Mouse (Mus musculus) heart, embryonic 11.5 days (tissue): ENCODE measurements around the gene Cmah. TPM values are rescaled to one million over a fixed set of nuclear protein-coding genes. Genes with fewer than 3 reads are reported as not detected.

ENCODE experiments used
- ATAC-seq: fragments of 200-750 bp; cut with Nextera tagmentation; replicated peaks from 2 replicates; pipeline ENCODE4 v1.8.0; 2017; ENCODE audit warnings: moderate library complexity; ENCODE audit not compliant: insufficient number of reproducible peaks, low FRiP score, low TSS enrichment
- H3K27ac ChIP-seq: fragments of 300-500 bp; sonication (generic); 2 replicates; pipeline ENCODE4 v1.5.1; 2014; ENCODE audit warnings: mild to moderate bottlenecking, low read depth, low read length
- H3K27me3 ChIP-seq: fragments of 300-500 bp; sonication (generic); 2 replicates; pipeline ENCODE4 v1.6.1; 2014; ENCODE audit warnings: mild to moderate bottlenecking, low read length, mixed read lengths; ENCODE audit not compliant: control insufficient read depth, insufficient read depth
- H3K36me3 ChIP-seq: fragments of 300-500 bp; sonication (generic); 2 replicates; pipeline ENCODE4 v1.6.1; 2014; ENCODE audit warnings: mild to moderate bottlenecking, low read length, moderate library complexity, mixed read lengths; ENCODE audit not compliant: control insufficient read depth, insufficient read depth
- H3K4me1 ChIP-seq: fragments of 300-500 bp; sonication (generic); 2 replicates; pipeline ENCODE4 v1.6.1; 2014; ENCODE audit warnings: low read length; ENCODE audit not compliant: control insufficient read depth, insufficient read depth
- H3K4me2 ChIP-seq: fragments of 300-500 bp; sonication (generic); 2 replicates; pipeline ENCODE4 v1.6.1; 2014; ENCODE audit warnings: mild to moderate bottlenecking, moderate library complexity
- H3K4me3 ChIP-seq: fragments of 300-500 bp; sonication (generic); 2 replicates; pipeline ENCODE4 v1.5.1; 2014; ENCODE audit warnings: low read depth, low read length
- H3K9ac ChIP-seq: fragments of 300-500 bp; sonication (generic); 2 replicates; pipeline ENCODE4 v1.6.1; 2014; ENCODE audit warnings: mild to moderate bottlenecking, low read depth, low read length, moderate library complexity
- H3K9me3 ChIP-seq: fragments of 300-500 bp; sonication (generic); replicated peaks from 2 replicates; pipeline ENCODE4 v1.6.1; 2016; ENCODE audit warnings: low read length; ENCODE audit not compliant: control insufficient read depth
- WGBS: fragments of 180-500 bp; shearing (Covaris S2); extraction: QIAGEN DNeasy Blood & Tissue Kit; methylation state at CpG from one replicate; pipeline ENCODE4 v1.1.7; 2014; ENCODE audit not compliant: insufficient replicate concordance; 5-methylcytosine and 5-hydroxymethylcytosine counted together
- polyA plus RNA-seq: library from polyadenylated mRNA; unstranded; fragments of >200 nt; fragmentation: Nextera tagmentation; extraction: Ambion mirVana; gene quantifications from 2 replicates; pipeline ENCODE4 v1.2.1, GENCODE M21; 2014

Gene Cmah
- polyA plus RNA-seq, 1 experiment from 2014 or later, result 0.54 TPM

DNA sequence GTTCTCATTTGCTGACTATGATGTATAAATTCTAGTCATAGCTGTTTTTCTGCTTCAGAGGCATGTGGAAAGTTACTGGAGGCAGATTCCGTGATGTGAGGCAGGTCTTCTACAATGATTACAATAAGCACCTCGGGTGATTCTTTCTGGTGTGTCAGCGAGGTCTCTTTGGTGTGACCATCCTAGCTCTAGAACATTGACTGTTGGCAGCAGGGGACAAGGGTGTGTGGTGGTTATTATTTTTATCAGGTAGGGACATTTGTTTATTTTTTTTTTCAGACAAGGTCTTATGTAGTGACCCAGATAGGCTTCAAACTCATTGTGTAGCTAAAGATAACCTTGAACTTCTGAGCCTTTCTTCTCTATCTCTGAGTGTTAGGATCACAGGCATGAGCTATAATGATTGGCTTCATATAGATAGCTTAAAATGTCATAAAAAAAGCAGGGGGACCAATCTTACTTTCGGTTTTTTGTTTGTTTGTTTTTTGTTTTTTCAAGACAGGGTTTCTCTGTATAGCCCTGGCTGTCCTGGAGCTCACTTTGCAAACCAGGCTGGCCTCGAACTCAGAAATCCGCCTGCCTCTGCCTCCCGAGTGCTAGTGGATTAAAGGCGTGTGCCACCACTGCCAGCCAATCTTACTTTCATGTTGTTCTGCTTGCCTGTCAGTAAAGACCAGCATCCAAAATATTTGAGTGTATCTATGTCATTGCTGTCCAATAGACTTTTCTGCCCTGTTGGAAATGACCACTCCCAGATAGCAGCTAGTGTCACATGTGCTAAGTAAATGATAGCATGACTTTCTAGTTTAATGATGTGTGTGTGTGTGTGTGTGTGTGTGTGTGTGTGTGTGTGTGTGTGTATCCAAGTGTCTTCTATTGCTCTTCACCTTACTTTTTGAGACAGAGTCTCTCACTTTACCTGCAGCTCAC, 15.9 kb upstream of the Cmah start:
- Histone ChIP-seq H3K27me3 (no peaks in the 10 kb centered on the region; the same call in 1 of the 2 replicates), H3K4me3 (no peak overlapping the region), H3K4me2 (no peak overlapping the region), H3K27ac (no peak overlapping the region), H3K36me3 (no peaks in the 10 kb centered on the region), H3K4me1 (no peaks in the 10 kb centered on the region), H3K9ac (no peak overlapping the region), H3K9me3 (no peaks in the 10 kb centered on the region)
- 74% methylated on average over 8 of the region's 8 CpGs for WGBS
- no peak for ATAC-seq

GRCm38 (mm10) chr13:24316563-24316962, 10.6 kb upstream of the Cmah start:
- Histone ChIP-seq H3K27ac (no peak overlapping the region), H3K9me3 (no peaks in the 10 kb centered on the region), H3K9ac (no peak overlapping the region), H3K4me1 (no peaks in the 10 kb centered on the region), H3K36me3 (no peaks in the 10 kb centered on the region), H3K4me3 (no peak overlapping the region), H3K27me3 (no peaks in the 10 kb centered on the region; the same call in 1 of the 2 replicates), H3K4me2 (no peak overlapping the region)
- WGBS, result 49% methylated on average over 3 of the region's 3 CpGs
- ATAC-seq, result no peak

DNA sequence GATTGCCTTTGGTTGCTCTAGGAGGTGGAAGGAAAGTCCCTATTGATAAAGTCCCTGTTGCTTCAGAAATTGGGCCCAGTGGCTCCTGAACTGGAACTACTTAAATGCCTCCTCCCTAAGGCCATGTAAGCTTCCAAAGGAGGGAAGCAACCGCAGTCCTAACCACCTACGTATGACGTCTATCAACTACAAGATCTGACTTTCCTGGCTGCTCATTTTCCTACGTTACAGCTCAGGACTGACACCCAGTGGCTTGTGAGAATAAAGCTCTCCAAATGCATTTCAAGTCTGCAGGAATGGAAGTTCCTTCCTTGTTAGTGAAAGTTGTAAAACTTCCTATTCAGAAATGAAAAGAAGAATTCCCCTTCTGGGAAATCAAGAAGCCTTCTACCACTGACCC, 8.6 kb upstream of the Cmah start:
- Histone ChIP-seq H3K36me3 (no peaks in the 10 kb centered on the region), H3K27ac (no peak overlapping the region), H3K4me3 (no peak overlapping the region), H3K4me1 (no peaks in the 10 kb centered on the region), H3K9me3 (no peaks in the 10 kb centered on the region), H3K9ac (no peak overlapping the region), H3K4me2 (no peak overlapping the region), H3K27me3 (no peaks in the 10 kb centered on the region; the same call in 1 of the 2 replicates)
- WGBS, result 16% methylated on average over 4 of the region's 4 CpGs
- no peak for ATAC-seq

DNA sequence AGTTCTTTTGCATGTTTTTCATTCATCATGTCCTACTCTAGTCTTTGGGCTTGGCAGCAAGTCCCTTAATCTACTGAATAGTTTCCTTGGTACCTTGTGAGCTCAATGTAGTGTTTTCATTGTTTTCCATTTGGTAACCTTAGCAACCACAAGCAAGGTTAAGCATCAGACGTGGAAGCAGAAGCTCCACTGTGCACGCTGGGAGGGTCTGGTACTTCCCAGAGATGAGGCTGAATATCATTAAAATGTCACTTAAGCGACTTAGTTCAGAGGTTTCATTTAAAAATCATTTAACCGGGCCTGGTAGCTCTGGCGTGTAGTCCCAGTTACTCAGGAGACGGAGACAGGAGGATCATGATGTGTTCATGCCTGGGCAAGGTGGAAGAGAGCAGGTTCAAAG, 5.9 kb upstream of the Cmah start:
- Histone ChIP-seq H3K4me1 (no peaks in the 10 kb centered on the region), H3K27ac (no peak overlapping the region), H3K36me3 (no peaks in the 10 kb centered on the region), H3K4me2 (no peak overlapping the region), H3K4me3 (no peak overlapping the region), H3K27me3 (no peaks in the 10 kb centered on the region), H3K9me3 (no peaks in the 10 kb centered on the region), H3K9ac (no peak overlapping the region)
- ATAC-seq, result no peak
- WGBS, result 75% methylated on average over 6 of the region's 6 CpGs

DNA sequence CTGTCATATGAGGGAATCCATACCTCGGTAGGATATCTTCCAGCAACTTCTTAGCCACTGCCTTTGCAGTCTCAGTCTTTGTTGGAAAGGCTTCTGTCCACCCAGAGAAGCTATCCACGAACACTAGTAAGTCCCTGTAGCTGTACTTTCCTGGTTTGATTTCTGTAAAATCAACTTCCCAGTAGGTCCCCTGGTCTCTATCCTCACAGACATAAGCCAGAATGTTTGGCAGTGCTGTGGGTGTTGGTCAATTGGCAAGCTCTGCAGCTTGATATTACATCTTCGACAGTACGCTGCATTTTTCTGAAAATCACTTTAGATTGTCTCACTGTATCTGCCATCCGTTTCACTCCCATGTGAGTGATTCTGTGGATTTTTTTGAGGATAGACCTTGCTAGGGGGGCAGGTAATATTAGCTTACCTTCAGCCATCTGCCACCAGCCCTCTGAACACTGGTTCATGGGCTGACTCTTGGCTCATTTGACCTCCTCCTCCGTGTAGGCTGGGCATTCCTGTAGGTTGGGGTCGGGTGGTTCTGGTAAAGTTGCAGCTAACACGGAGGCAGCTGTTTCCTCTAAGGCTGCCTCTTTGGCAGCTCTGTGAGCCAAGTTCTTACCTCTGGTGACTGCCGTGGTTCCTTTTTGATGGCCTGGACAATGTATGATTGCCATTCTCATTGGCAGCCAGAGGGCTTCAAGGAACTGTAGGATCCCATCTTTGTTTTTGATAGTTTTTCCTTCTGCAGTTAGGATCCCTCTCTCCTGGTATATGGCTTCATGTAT, 1.0 kb downstream of the Cmah start:
- Histone ChIP-seq H3K4me3 (no peak overlapping the region), H3K36me3 (no peaks in the 10 kb centered on the region), H3K9ac (no peak overlapping the region), H3K4me1 (no peaks in the 10 kb centered on the region), H3K9me3 (no peaks in the 10 kb centered on the region), H3K4me2 (no peak overlapping the region), H3K27ac (no peak overlapping the region), H3K27me3 (no peaks in the 10 kb centered on the region)
- 70% methylated on average over 9 of the region's 9 CpGs for WGBS
- no peak for ATAC-seq

- no peaks in the 10 kb centered on the region for H3K27me3 ChIP-seq
- no peak overlapping the region for H3K27ac ChIP-seq
- no peak for ATAC-seq
- no peaks in the 10 kb centered on the region for H3K36me3 ChIP-seq
- H3K4me2 ChIP-seq, result no peak overlapping the region
- no peak overlapping the region for H3K9ac ChIP-seq
- 68% methylated on average over 4 of the region's 4 CpGs for WGBS
- H3K4me1 ChIP-seq, result no peaks in the 10 kb centered on the region
- H3K4me3 ChIP-seq, result no peak overlapping the region
- no peaks in the 10 kb centered on the region for H3K9me3 ChIP-seq
Measured at GRCm38 (mm10) chr13:24330128-24330527, 2.9 kb downstream of the Cmah start.

DNA sequence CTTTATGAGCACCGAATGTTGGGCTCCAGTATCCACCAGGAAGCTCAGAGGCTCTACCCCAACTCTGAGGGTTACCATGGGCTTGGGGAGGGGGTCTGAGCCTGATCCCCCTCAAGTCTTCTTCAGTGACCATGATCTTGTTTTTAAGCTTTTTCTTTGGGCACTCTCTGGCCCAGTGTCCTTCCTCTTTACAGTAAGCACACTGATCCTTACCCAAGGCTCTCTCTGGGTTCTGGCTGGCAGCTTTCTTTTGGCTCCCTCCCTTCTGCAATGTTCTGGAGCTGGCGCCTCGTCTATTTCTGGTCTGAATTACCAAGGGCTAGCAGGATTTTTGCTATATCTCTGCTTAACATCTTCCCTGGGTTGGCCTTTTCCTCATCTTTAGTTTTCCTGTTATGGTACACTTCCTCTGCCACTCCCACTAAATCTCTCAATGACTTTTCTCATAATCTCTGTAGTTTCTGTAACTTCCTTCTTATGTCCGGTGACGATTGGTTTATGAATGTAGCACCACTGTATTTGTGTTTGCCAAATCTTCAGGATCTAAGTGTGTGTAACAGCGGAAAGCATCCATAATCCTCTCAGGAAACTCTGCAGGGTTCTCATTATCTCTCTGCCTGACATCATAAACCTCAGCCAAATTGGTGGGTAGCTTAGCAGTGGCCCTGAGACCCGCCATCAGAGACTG, 3.8 kb downstream of the Cmah start:
- WGBS, result 67% methylated on average over 7 of the region's 7 CpGs
- Histone ChIP-seq H3K4me3 (no peak overlapping the region), H3K4me2 (no peak overlapping the region), H3K27me3 (no peaks in the 10 kb centered on the region), H3K27ac (no peak overlapping the region), H3K4me1 (no peaks in the 10 kb centered on the region), H3K9me3 (no peaks in the 10 kb centered on the region), H3K36me3 (no peaks in the 10 kb centered on the region), H3K9ac (no peak overlapping the region)
- ATAC-seq, result no peak

GRCm38 (mm10) chr13:24332537-24332936, 5.3 kb downstream of the Cmah start:
- no peaks in the 10 kb centered on the region for H3K4me1 ChIP-seq
- no peak overlapping the region for H3K4me3 ChIP-seq
- no peak overlapping the region for H3K27ac ChIP-seq
- no peaks in the 10 kb centered on the region for H3K27me3 ChIP-seq
- H3K9me3 ChIP-seq, result no peaks in the 10 kb centered on the region
- no peak overlapping the region for H3K9ac ChIP-seq
- no peak for ATAC-seq
- H3K4me2 ChIP-seq, result no peak overlapping the region
- no peaks in the 10 kb centered on the region for H3K36me3 ChIP-seq
- 45% methylated on average over 3 of the region's 3 CpGs for WGBS
